Mouse (Mus musculus) spleen, adult 2 months (tissue): ENCODE results near the gene Ly6g5b. TPM values are rescaled to one million over a fixed set of nuclear protein-coding genes. Genes with fewer than 3 reads are reported as not detected.

Experiments used
- DNase-seq, 2 experiments: peaks; one replicate each; pipeline versions ENCODE4 v3.0.0 to v3.0.0-alpha.2; 2012 to 2021; ENCODE audit warnings: low spot score in 2 of 2, low read depth in 1 of 2
- H3K27ac ChIP-seq: fragments of 200-500 bp; 2 replicates; pipeline ENCODE4 v1.5.1; 2012; ENCODE audit warnings: low read length, inconsistent platforms; ENCODE audit not compliant: insufficient read depth
- H3K27me3 ChIP-seq: fragments of 200-500 bp; 2 replicates; pipeline ENCODE4 v1.6.1; 2012; ENCODE audit warnings: mild to moderate bottlenecking, moderate library complexity, low read length, inconsistent platforms; ENCODE audit not compliant: control insufficient read depth, insufficient read depth
- H3K36me3 ChIP-seq: fragments of 200-500 bp; 2 replicates; pipeline ENCODE4 v1.6.1; 2012; ENCODE audit warnings: mild to moderate bottlenecking, low read length, inconsistent platforms; ENCODE audit not compliant: control insufficient read depth, insufficient read depth
- H3K4me1 ChIP-seq: fragments of 200-500 bp; 2 replicates; pipeline ENCODE4 v1.6.1; 2011; ENCODE audit warnings: inconsistent platforms; ENCODE audit not compliant: control insufficient read depth, insufficient read depth, insufficient read length
- H3K4me3 ChIP-seq: fragments of 200-500 bp; 2 replicates; pipeline ENCODE4 v1.5.1; 2011; ENCODE audit warnings: mild to moderate bottlenecking, inconsistent platforms; ENCODE audit not compliant: insufficient read depth, insufficient read length; ENCODE audit errors: extremely low read depth
- CTCF ChIP-seq: fragments of 200-500 bp; IDR thresholded peaks from 2 replicates; pipeline ENCODE4 v1.5.1; 2011; ENCODE audit warnings: mild to moderate bottlenecking, inconsistent platforms; ENCODE audit not compliant: insufficient read depth, insufficient read length, insufficient replicate concordance; ENCODE audit errors: extremely low read depth
- POLR2A ChIP-seq: fragments of 200-500 bp; IDR thresholded peaks from 2 replicates; pipeline ENCODE4 v1.6.1; 2011; ENCODE audit warnings: low read depth, low read length, inconsistent platforms
- WGBS: fragments of 180-500 bp; shearing (Covaris S2); methylation state at CpG from one replicate; pipeline ENCODE4 v1.1.7; 2018; 5-methylcytosine and 5-hydroxymethylcytosine counted together
- polyA plus RNA-seq: library from polyadenylated mRNA; depleted of rRNA; stranded (reverse); fragments of >200 nt; gene quantifications from 2 replicates; pipeline ENCODE4 v1.2.3, GENCODE M21; 2012

The Ly6g5b gene
- polyA plus RNA-seq, 1 experiment = 2.9 TPM

DNA sequence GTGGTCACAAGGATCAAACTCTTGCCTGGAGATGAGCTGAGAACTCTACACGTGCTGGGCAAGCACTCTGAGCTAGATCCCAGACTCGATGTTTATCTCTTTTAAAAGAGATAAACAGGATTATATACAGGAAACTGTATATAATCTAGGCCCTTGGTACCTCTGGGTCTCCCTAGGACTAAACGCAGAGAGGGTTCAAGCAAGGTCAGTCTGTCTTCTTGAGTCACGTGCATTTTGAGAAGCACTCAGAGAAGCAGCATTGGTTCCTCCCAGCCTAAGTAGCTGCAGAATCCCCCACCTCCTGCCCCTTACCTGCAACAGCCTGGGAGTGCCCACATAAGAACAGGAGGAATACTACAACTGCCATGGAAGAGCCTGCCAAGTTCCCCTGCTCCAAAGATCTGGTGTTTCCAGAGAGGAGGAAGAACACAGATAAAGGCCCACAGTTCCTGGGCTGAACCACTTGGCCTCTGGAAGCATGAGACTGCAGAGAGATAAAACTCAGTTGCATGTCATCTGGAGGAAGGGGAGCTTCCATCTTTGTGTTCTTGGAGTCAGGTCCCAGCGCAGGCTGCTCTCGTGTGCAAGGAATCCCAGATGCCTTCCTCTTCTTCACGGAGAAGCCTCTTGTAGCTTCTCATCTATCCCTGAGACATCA is 29.9 kb downstream of the Ly6g5b start, which contains the start of gene Ly6g6f:
Ly6g6f (minus strand) TSS at position 403 of the 658 bp plus-strand sequence.
- H3K27ac ChIP-seq = no peak within 1 kb of the TSS
- peaks cover 3% of the 10 kb centered on the region; the same call in 1 of the 2 replicates for H3K4me1 ChIP-seq
- no peak within 1 kb of the TSS for H3K4me3 ChIP-seq
- no peaks in the 10 kb centered on the region for H3K27me3 ChIP-seq
- no peak for TF ChIP-seq CTCF
- no peak for TF ChIP-seq POLR2A
- 80% methylated on average over 7 of the region's 7 CpGs for WGBS
- H3K36me3 ChIP-seq = no peaks in the 10 kb centered on the region
- no peak for DNase-seq

DNA sequence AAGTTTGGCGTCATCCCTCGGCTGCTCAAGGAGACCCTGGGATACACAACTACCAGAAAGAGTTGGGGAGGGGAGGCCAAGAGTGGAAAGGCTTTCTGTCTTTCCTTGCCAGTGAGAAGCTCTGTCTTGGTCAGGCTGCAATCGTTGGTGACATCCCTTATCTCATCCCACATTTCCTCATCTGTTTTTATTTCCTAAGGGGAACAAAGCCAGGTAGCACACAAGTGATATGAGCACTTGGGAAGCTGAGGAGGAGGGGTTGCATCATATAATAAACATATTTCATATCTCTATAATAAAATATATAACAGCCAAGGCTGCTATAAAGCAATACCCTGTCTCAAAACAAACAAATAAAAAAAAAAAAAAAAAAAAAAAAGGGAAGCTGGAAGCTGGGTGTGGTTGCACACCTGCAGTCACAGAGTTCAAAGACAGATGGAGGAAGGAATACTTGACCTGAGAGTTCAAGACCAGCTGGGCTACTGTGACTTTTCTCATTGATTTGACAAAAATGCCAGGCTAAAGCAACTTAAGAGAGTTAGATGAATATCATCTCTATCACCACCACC is 31.2 kb downstream of the Ly6g5b start:
- no peak overlapping the region for H3K4me3 ChIP-seq
- no peak for DNase-seq
- no peaks in the 10 kb centered on the region for H3K27me3 ChIP-seq
- H3K27ac ChIP-seq = no peak overlapping the region
- TF ChIP-seq POLR2A (no peak), CTCF (no peak)
- H3K36me3 ChIP-seq = no peaks in the 10 kb centered on the region
- H3K4me1 ChIP-seq = no peaks in the 10 kb centered on the region
- WGBS = 62% methylated on average over 3 of the region's 3 CpGs

DNA sequence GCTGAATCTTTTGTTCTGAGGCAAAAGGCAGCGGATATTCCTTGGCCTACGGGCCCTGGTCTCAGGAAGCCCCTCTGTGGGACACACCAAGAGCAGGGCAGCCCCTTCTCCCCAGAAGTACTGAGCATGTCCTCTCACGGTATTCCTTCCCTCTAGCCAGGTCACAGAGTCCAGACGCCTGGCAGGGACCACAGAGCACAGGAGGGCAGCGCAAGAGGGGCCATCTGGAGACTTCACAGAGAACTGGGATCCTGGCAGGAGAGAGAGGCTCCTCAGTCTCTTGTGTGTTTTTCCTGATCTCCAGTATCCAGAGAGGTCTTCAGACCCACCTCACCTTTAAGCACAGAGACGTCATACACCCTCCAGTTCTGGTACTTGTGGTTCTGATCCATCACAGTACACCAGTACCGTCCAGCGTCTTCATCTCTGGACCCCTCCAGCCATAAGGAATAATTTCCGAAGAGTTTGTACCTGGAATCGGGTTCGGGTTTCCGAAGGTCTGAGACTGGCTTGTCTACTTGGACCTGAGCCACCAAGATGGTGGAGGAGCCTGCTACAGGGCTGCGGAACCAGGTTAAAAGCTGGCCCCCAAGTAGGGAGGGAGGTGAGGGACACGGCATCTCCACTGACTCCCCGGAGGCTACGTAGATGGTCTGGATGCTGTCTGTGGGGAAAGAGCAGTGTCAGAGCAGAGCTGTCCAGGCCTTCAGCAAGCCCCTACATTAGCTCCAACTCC is 32.2 kb downstream of the Ly6g5b start:
- H3K4me1 ChIP-seq = no peaks in the 10 kb centered on the region
- no peak for DNase-seq
- no peak for TF ChIP-seq CTCF
- TF ChIP-seq POLR2A = no peak
- no peaks in the 10 kb centered on the region for H3K36me3 ChIP-seq
- 92% methylated on average over 16 of the region's 16 CpGs for WGBS
- H3K4me3 ChIP-seq = no peak overlapping the region
- H3K27ac ChIP-seq = no peak overlapping the region
- H3K27me3 ChIP-seq = no peaks in the 10 kb centered on the region

DNA sequence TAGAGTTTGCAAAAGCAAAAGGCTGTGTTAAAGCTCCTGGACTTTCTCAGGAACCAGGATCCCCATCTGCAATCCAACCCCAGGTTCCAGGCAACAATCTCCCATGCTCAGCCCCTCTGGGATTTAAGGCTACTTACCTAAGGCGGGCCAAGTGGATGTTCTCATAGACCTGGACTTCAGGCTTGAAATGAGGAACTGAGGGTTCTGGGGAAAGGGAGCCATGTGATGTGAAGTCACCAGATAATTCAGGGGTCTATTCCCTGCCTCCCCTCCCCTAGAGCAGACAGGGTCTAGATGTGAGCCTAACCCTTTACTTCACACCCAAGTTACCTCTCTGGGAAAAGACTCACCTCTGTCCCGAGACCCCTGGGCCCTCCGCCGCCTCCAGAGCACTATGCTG is 34.5 kb downstream of the Ly6g5b start:
- H3K36me3 ChIP-seq = no peaks in the 10 kb centered on the region
- no peaks in the 10 kb centered on the region for H3K27me3 ChIP-seq
- WGBS = 89% methylated on average over 4 of the region's 4 CpGs
- H3K27ac ChIP-seq = no peak overlapping the region
- TF ChIP-seq POLR2A (no peak), CTCF (no peak)
- H3K4me3 ChIP-seq = no peak overlapping the region
- no peak for DNase-seq
- H3K4me1 ChIP-seq = no peaks in the 10 kb centered on the region; the same call in 1 of the 2 replicates

DNA sequence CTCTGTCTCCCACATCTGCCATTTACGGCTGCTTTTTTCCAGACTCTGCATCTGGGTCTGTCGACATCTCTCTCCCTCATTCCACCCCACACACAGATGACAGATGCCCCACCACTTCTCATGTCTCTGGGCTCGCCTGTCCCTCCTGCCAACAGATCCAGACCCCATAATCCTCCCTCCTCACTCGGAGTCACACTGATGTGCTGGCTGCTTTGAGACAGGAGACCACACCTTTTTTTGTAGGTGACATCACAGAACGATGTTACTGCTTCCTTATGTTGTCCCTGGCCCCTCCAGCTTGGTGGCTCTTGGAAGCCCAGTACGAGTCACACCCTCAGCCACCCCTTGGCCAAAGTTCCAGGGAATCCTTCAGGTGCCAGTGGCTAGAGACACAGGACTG is 35.0 kb downstream of the Ly6g5b start:
- H3K27me3 ChIP-seq = no peaks in the 10 kb centered on the region
- H3K4me1 ChIP-seq = no peaks in the 10 kb centered on the region; the same call in 1 of the 2 replicates
- 71% methylated on average over 6 of the region's 6 CpGs for WGBS
- no peak overlapping the region for H3K4me3 ChIP-seq
- no peaks in the 10 kb centered on the region for H3K36me3 ChIP-seq
- no peak for DNase-seq
- H3K27ac ChIP-seq = no peak overlapping the region
- no peak for TF ChIP-seq CTCF
- no peak for TF ChIP-seq POLR2A

DNA sequence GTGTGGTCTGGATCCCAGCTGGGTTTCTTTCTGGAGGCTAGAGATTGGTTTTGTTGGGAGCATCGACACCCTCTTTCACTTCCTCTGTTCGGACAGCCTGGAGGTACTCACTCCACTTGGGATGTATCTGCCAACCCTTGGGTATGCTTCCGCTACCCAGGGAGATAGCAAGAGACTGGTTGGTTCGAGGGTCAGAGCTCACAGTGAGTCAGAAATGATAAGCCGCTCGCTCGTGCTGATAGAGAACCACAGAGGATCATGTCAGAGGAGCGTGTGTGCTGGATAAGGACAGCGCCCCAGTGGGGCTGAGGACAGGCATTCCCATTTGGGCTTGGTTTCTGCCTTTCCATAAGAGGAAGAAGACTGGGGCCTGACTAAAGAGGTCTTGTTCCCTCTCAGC is 35.5 kb downstream of the Ly6g5b start:
- TF ChIP-seq CTCF (no peak), POLR2A (no peak)
- Histone ChIP-seq H3K27ac (no peak overlapping the region), H3K27me3 (no peaks in the 10 kb centered on the region), H3K4me3 (no peak overlapping the region), H3K36me3 (no peaks in the 10 kb centered on the region), H3K4me1 (no peaks in the 10 kb centered on the region; the same call in 1 of the 2 replicates)
- no peak for DNase-seq
- WGBS = 67% methylated on average over 9 of the region's 9 CpGs

DNA sequence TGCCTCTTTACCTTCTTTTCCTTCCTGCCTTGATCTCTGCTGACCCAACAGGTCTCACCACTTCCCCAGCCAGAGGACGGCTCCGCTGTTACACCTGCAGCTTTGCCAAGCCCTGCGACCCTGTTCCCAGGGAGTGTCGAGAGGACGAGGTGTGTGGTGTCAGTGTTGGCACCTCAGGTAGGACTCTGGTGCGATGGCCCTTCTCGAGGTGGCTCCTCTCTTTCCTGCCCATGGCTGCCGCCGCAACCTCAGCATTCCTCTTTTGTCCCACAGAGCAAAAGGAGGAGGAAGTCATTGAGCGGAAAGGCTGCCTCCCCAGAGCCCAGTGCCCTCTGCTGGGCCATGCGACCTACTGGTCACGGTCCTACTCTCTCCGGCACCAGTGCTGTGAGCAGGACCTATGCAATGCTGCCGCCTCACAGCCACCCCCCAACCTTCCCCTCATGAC is 37.4 kb downstream of the Ly6g5b start, which contains the start of gene Ly6g6d:
Ly6g6d (minus strand) TSS at position 280 of the 448 bp plus-strand sequence.
- no peaks in the 10 kb centered on the region; the same call in 1 of the 2 replicates for H3K4me1 ChIP-seq
- no peaks in the 10 kb centered on the region for H3K36me3 ChIP-seq
- H3K27me3 ChIP-seq = no peaks in the 10 kb centered on the region
- TF ChIP-seq CTCF (peak; percentile 22; the same call in 1 of the 2 replicates), POLR2A (no peak)
- DNase-seq = peak in 1 of 2 experiments; percentile 19
- WGBS = 4% methylated on average over 14 of the region's 14 CpGs
- H3K27ac ChIP-seq = no peak within 1 kb of the TSS
- H3K4me3 ChIP-seq = no peak within 1 kb of the TSS; the same call in 1 of the 2 replicates
